Mouse (Mus musculus) erythroblast, embryonic 14.5 days (primary cell): ENCODE measurements around the gene Sar1a. TPM values are rescaled to one million over a fixed set of nuclear protein-coding genes. Genes with fewer than 3 reads are reported as not detected.

ENCODE experiments used
- H3K27me3 ChIP-seq: 2 replicates; pipeline ENCODE4 v1.6.1; 2012; ENCODE audit warnings: inconsistent platforms; ENCODE audit not compliant: control insufficient read depth
- H3K36me3 ChIP-seq: 2 replicates; pipeline ENCODE4 v1.6.1; 2012; ENCODE audit warnings: mild to moderate bottlenecking, inconsistent platforms; ENCODE audit not compliant: control insufficient read depth
- H3K4me1 ChIP-seq: 2 replicates; pipeline ENCODE4 v1.6.1; 2012; ENCODE audit warnings: inconsistent platforms; ENCODE audit not compliant: control insufficient read depth
- H3K4me3 ChIP-seq: replicated peaks from 2 replicates; pipeline ENCODE3; 2012; ENCODE audit warnings: moderate library complexity, mild to moderate bottlenecking, inconsistent platforms
- H3K9me3 ChIP-seq: 2 replicates; pipeline ENCODE4 v1.6.1; 2012; ENCODE audit warnings: low read length, inconsistent platforms, mixed read lengths; ENCODE audit not compliant: control insufficient read depth
- GATA1 ChIP-seq: IDR thresholded peaks from 2 replicates; pipeline ENCODE4 v1.6.1; 2012; ENCODE audit warnings: low read length, inconsistent platforms, mixed read lengths
- TAL1 ChIP-seq: IDR thresholded peaks from 3 replicates; pipeline ENCODE4 v1.6.1; 2012; ENCODE audit warnings: low read length, inconsistent platforms, mixed read lengths
- polyA plus RNA-seq: library from polyadenylated mRNA; stranded (reverse); fragments of >175 nt; gene quantifications from 2 replicates; pipeline ENCODE4 v1.2.3, GENCODE M21; 2012

Sar1a gene
- polyA plus RNA-seq, 1 experiment = 2.9 TPM

GRCm38 (mm10) chr10:61738126-61738525, 58.0 kb downstream of the Sar1a start:
- H3K36me3 ChIP-seq = no peaks in the 10 kb centered on the region
- no peaks in the 10 kb centered on the region for H3K9me3 ChIP-seq
- H3K4me3 ChIP-seq = no peak overlapping the region
- no peaks in the 10 kb centered on the region for H3K27me3 ChIP-seq
- TF ChIP-seq TAL1 (no peak), GATA1 (no peak)
- no peaks in the 10 kb centered on the region for H3K4me1 ChIP-seq

- TF ChIP-seq TAL1 = no peak
- no peak for TF ChIP-seq GATA1
- Histone ChIP-seq H3K27me3 (no peaks in the 10 kb centered on the region), H3K4me1 (no peaks in the 10 kb centered on the region), H3K4me3 (no peak overlapping the region), H3K36me3 (no peaks in the 10 kb centered on the region), H3K9me3 (peaks cover 6% of the 10 kb centered on the region)
Measured at GRCm38 (mm10) chr10:61741306-61741705, 61.2 kb downstream of the Sar1a start.

GRCm38 (mm10) chr10:61741873-61742272, 61.8 kb downstream of the Sar1a start:
- H3K36me3 ChIP-seq = no peaks in the 10 kb centered on the region
- H3K9me3 ChIP-seq = peaks cover 6% of the 10 kb centered on the region
- no peak for TF ChIP-seq TAL1
- TF ChIP-seq GATA1 = no peak
- no peak overlapping the region for H3K4me3 ChIP-seq
- no peaks in the 10 kb centered on the region for H3K4me1 ChIP-seq
- no peaks in the 10 kb centered on the region for H3K27me3 ChIP-seq

- TF ChIP-seq GATA1 = no peak
- no peak for TF ChIP-seq TAL1
- H3K9me3 ChIP-seq = peaks cover 6% of the 10 kb centered on the region
- H3K4me1 ChIP-seq = no peaks in the 10 kb centered on the region
- H3K4me3 ChIP-seq = no peak overlapping the region
- H3K36me3 ChIP-seq = no peaks in the 10 kb centered on the region
- no peaks in the 10 kb centered on the region for H3K27me3 ChIP-seq
Measured at GRCm38 (mm10) chr10:61742336-61742735, 62.2 kb downstream of the Sar1a start.

Other genes with a start within 250 kb of the Sar1a start
- gene Eif4ebp2, start 227.6 kb upstream of the Sar1a start, polyA plus RNA-seq = 6.2 and 6.5 TPM in 2 replicates
- 2.4 and 2.9 TPM in 2 replicates for gene Lrrc20, start 204.5 kb upstream of the Sar1a start, polyA plus RNA-seq
- not detected in 2 replicates for gene Npffr1, start 84.8 kb upstream of the Sar1a start, polyA plus RNA-seq
- 1.2 and 2.1 TPM in 2 replicates for gene Ppa1, start 31.7 kb upstream of the Sar1a start, polyA plus RNA-seq
- gene Tysnd1, start 15.2 kb downstream of the Sar1a start, polyA plus RNA-seq = 5.6 and 8.3 TPM in 2 replicates
- 0.11 and 0.13 TPM in 2 replicates for gene Aifm2, start 35.0 kb downstream of the Sar1a start, polyA plus RNA-seq
- not detected in 2 replicates for gene H2afy2, start 103.8 kb downstream of the Sar1a start, polyA plus RNA-seq